25 mouse cellular contexts compared by ENCODE assay signal in the genomic region with DNA sequence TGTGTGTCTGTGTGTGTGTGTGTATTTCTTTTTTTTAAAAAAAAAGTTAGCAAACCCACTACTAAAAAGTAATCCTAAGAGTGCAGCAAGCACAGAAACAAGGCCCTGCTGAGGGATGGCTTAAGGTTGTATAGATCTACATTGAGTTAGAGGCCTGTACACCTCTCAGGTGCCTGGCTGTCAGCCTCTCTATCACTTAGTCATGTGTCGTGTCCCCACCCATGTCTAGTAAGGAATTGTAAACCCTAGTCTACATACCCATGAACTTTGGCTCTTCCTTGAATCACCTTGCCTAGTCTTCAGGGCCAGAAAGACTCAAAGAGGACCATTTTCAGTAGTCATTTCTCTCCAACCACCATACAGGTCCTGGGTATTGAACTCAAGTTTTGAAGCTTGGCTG. TPM values are rescaled to one million over a fixed set of nuclear protein-coding genes. Genes with fewer than 3 reads are reported as not detected.
"Had no signal": no experiment of that assay in that cellular context is flagged by ENCODE, and none has a peak within 500 bp of the region (broad histone marks: within the 10 kb centered on the region; RNA-seq: fewer than 3 reads in every experiment).

No protein-coding gene starts in this region.

- H3K9ac ChIP-seq: heart, embryonic 12.5 days; hindbrain, embryonic 12.5 days; hindbrain, embryonic 14.5 days; kidney, embryonic 15.5 days; limb, embryonic 12.5 days; liver, embryonic 13.5 days had no signal

- ATAC-seq: hindbrain, embryonic 16.5 days had no signal

- DNase-seq: gastrocnemius, postnatal 14 days; gastrocnemius, postnatal 36 days; heart, adult 18-20 months; heart, postnatal 10 days; heart, postnatal 4 days; kidney, adult 11 months; kidney, adult 2 months; kidney, adult 9 months; kidney, postnatal 14 days; kidney, postnatal 4 days; liver; liver, embryonic 13.5 days had no signal

- H3K27me3 ChIP-seq: heart, embryonic 12.5 days; hindbrain, embryonic 12.5 days; kidney, embryonic 15.5 days; limb, embryonic 12.5 days; liver, embryonic 13.5 days had no signal

- H3K27ac ChIP-seq: heart, embryonic 10.5 days; hindbrain, embryonic 10.5 days; hindbrain, embryonic 12.5 days; hindbrain, embryonic 14.5 days; kidney, embryonic 15.5 days; kidney, postnatal 0 days; layer of hippocampus, adult 2 months; left cerebral cortex, adult 2 months; limb, embryonic 10.5 days; limb, embryonic 12.5 days; liver, embryonic 13.5 days had no signal

- H3K4me1 ChIP-seq: hindbrain, embryonic 10.5 days; hindbrain, embryonic 12.5 days; limb, embryonic 10.5 days; limb, embryonic 12.5 days had no signal

- H3K9me3 ChIP-seq: heart, embryonic 10.5 days; heart, embryonic 12.5 days; hindbrain, embryonic 10.5 days; hindbrain, embryonic 12.5 days; kidney, embryonic 15.5 days; limb, embryonic 10.5 days; limb, embryonic 12.5 days; liver, embryonic 13.5 days had no signal

- H3K4me3 ChIP-seq: heart, embryonic 10.5 days; heart, embryonic 12.5 days; hindbrain, embryonic 10.5 days; hindbrain, embryonic 12.5 days; kidney, embryonic 15.5 days; layer of hippocampus, adult 2 months; left cerebral cortex, adult 2 months; limb, embryonic 10.5 days; limb, embryonic 12.5 days; liver, embryonic 13.5 days had no signal

- H3K4me2 ChIP-seq: heart, embryonic 12.5 days; hindbrain, embryonic 12.5 days; hindbrain, embryonic 14.5 days; kidney, embryonic 15.5 days; limb, embryonic 12.5 days; liver, embryonic 11.5 days; liver, embryonic 13.5 days had no signal

RNA-seq across cellular contexts. Expression of gene Gm20695, which starts 12.1 kb away (rescaled TPM):
- polyA plus RNA-seq: heart, embryonic 12.5 days; kidney, adult 2 months had no signal
